Mouse (Mus musculus): ENCODE results near the gene Tppp3. TPM values are rescaled to one million over a fixed set of nuclear protein-coding genes. Genes with fewer than 3 reads are reported as not detected.

Tppp3 gene
- total RNA-seq (2014; rRNA removed), result 0.47 and 0.65 TPM in 2 replicates
- polyA plus RNA-seq (2012; rRNA removed), result 0.51 and 0.80 TPM in 2 replicates

DNA sequence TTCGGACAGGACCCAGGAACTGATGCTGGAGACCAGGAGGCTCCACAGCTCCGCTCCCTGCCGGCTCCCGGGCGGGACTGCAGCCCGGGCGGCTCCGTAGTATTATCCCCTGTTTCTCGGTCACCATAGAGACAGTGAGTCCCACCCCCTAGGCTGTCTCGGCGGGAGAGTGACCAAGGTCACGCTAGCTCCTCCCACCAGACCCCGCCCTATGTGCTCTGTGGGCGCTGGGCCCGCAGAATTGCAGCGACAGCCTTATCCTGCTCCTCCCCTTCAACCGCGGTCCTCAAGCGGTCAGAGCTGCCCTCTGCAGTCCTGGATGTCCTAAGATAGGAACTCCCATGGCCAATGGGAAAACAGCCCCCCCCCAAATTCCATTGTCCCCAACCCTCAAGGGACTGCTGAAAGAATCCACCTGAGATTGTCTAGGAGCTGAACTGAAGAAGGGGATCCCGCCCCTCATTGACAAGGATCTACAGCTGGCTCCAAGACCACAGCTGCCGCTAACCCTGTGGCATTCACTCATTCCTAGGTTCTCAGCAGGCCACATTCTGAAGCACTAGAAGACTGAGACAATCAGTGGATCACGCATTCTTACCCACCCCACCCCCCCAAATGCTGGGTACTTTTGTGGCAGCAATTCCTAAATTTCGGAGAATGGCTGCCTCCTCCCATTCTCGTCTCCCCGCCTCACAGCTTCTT, at the start of gene Tppp3:
TSS of gene Tppp3 (minus strand) at position 213 of the 702 bp plus-strand sequence.
- WGBS, result 10% methylated on average over 25 of the region's 25 CpGs
- no peaks in the 10 kb centered on the region for H3K36me3 ChIP-seq (ENCODE audit: control insufficient read depth, insufficient read depth, low read length)
- TF ChIP-seq CTCF (IDR thresholded peaks at IDR 0.05; ENCODE audit: low read depth, low read length), result peak; percentile 53
- no peak for TF ChIP-seq POLR2A (IDR thresholded peaks at IDR 0.05; ENCODE audit: extremely low read depth, insufficient read depth, low read length)
- H3K27me3 ChIP-seq (ENCODE audit: control insufficient read depth, insufficient read depth, low read length), result no peaks in the 10 kb centered on the region
- peaks cover 9% of the 10 kb centered on the region; the same call in 1 of the 2 replicates for H3K4me1 ChIP-seq (ENCODE audit: control insufficient read depth, insufficient read depth, low read length)
- H3K79me2 ChIP-seq (ENCODE audit: control insufficient read depth, insufficient read depth, low read length), result no peaks in the 10 kb centered on the region
- no peak within 1 kb of the TSS for H3K27ac ChIP-seq (replicated peaks; ENCODE audit: insufficient read depth, low read depth, low read length)
- no peak within 1 kb of the TSS for H3K4me3 ChIP-seq (ENCODE audit: insufficient read depth, low read depth, low read length)
- no peak within 1 kb of the TSS for H3K9ac ChIP-seq (ENCODE audit: low read depth, low read length)
- DNase-seq (ENCODE audit: extremely low read depth, low read depth, low spot score), result peak; percentile 77

DNA sequence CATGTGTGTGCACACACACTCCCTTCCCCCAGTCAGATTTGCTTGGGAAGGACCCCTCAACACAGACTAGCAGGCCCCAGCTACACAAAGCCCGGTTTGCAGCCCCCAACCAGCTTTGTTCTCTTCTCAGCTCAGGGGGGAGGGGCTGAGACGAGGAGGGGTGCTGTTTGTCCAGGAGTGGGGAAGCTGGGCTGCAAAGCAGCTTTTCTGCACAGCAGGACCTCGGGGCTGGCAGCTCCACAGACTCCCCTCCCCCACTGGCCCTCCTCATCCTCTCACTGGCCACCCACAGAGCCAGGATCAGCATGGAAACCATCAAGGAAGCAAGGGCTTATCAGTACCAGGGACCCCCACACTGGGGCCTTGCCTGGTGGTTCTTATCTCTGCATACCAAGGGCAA, 49.7 kb upstream of the Tppp3 start:
- DNase-seq (ENCODE audit: extremely low read depth, low read depth, low spot score), result no peak
- H3K36me3 ChIP-seq (ENCODE audit: control insufficient read depth, insufficient read depth, low read length), result peaks cover 10% of the 10 kb centered on the region; the same call in 1 of the 2 replicates
- no peak overlapping the region for H3K9ac ChIP-seq (ENCODE audit: low read depth, low read length)
- peaks cover 6% of the 10 kb centered on the region for H3K4me1 ChIP-seq (ENCODE audit: control insufficient read depth, insufficient read depth, low read length)
- H3K79me2 ChIP-seq (ENCODE audit: control insufficient read depth, insufficient read depth, low read length), result no peaks in the 10 kb centered on the region
- H3K4me3 ChIP-seq (ENCODE audit: insufficient read depth, low read depth, low read length), result no peak overlapping the region
- H3K27ac ChIP-seq (replicated peaks; ENCODE audit: insufficient read depth, low read depth, low read length), result no peak overlapping the region
- WGBS, result 32% methylated on average over 3 of the region's 3 CpGs
- no peaks in the 10 kb centered on the region for H3K27me3 ChIP-seq (ENCODE audit: control insufficient read depth, insufficient read depth, low read length)
- no peak for TF ChIP-seq POLR2A (IDR thresholded peaks at IDR 0.05; ENCODE audit: extremely low read depth, insufficient read depth, low read length)
- TF ChIP-seq CTCF (IDR thresholded peaks at IDR 0.05; ENCODE audit: low read depth, low read length), result no peak

- Histone ChIP-seq H3K27ac (replicated peaks; ENCODE audit: insufficient read depth, low read depth, low read length) (no peak overlapping the region), H3K36me3 (ENCODE audit: control insufficient read depth, insufficient read depth, low read length) (peaks cover 8% of the 10 kb centered on the region; the same call in 1 of the 2 replicates), H3K4me3 (ENCODE audit: insufficient read depth, low read depth, low read length) (no peak overlapping the region), H3K27me3 (ENCODE audit: control insufficient read depth, insufficient read depth, low read length) (no peaks in the 10 kb centered on the region), H3K4me1 (ENCODE audit: control insufficient read depth, insufficient read depth, low read length) (peaks cover 6% of the 10 kb centered on the region), H3K79me2 (ENCODE audit: control insufficient read depth, insufficient read depth, low read length) (no peaks in the 10 kb centered on the region), H3K9ac (ENCODE audit: low read depth, low read length) (no peak overlapping the region)
- 74% methylated on average over 5 of the region's 5 CpGs for WGBS
- no peak for DNase-seq (ENCODE audit: extremely low read depth, low read depth, low spot score)
- TF ChIP-seq CTCF (IDR thresholded peaks at IDR 0.05; ENCODE audit: low read depth, low read length) (no peak), POLR2A (IDR thresholded peaks at IDR 0.05; ENCODE audit: extremely low read depth, insufficient read depth, low read length) (no peak)
These were observed 49.2 kb upstream of the Tppp3 start for GRCm38 (mm10) chr8:105520521-105520920.

- Histone ChIP-seq H3K4me3 (ENCODE audit: insufficient read depth, low read depth, low read length) (no peak overlapping the region), H3K9ac (ENCODE audit: low read depth, low read length) (no peak overlapping the region), H3K79me2 (ENCODE audit: control insufficient read depth, insufficient read depth, low read length) (no peaks in the 10 kb centered on the region), H3K27ac (replicated peaks; ENCODE audit: insufficient read depth, low read depth, low read length) (no peak overlapping the region), H3K27me3 (ENCODE audit: control insufficient read depth, insufficient read depth, low read length) (no peaks in the 10 kb centered on the region), H3K4me1 (ENCODE audit: control insufficient read depth, insufficient read depth, low read length) (peaks cover 6% of the 10 kb centered on the region), H3K36me3 (ENCODE audit: control insufficient read depth, insufficient read depth, low read length) (peaks cover 6% of the 10 kb centered on the region; the same call in 1 of the 2 replicates)
- WGBS, result 24% methylated on average over 2 of the region's 2 CpGs
- DNase-seq (ENCODE audit: extremely low read depth, low read depth, low spot score), result no peak
- TF ChIP-seq CTCF (IDR thresholded peaks at IDR 0.05; ENCODE audit: low read depth, low read length) (no peak), POLR2A (IDR thresholded peaks at IDR 0.05; ENCODE audit: extremely low read depth, insufficient read depth, low read length) (no peak)
These were observed 48.3 kb upstream of the Tppp3 start for GRCm38 (mm10) chr8:105519591-105519990.

GRCm38 (mm10) chr8:105518436-105519313, 47.3 kb upstream of the Tppp3 start, which contains the start of gene Hsd11b2:
Gene Hsd11b2, plus strand, starts transcription at chr8:105518755.
- Histone ChIP-seq H3K36me3 (ENCODE audit: control insufficient read depth, insufficient read depth, low read length) (no peaks in the 10 kb centered on the region), H3K27ac (replicated peaks; ENCODE audit: insufficient read depth, low read depth, low read length) (no peak within 1 kb of the TSS), H3K27me3 (ENCODE audit: control insufficient read depth, insufficient read depth, low read length) (no peaks in the 10 kb centered on the region), H3K79me2 (ENCODE audit: control insufficient read depth, insufficient read depth, low read length) (no peaks in the 10 kb centered on the region), H3K9ac (ENCODE audit: low read depth, low read length) (peak within 1 kb of the TSS; percentile 48), H3K4me3 (ENCODE audit: insufficient read depth, low read depth, low read length) (peak within 1 kb of the TSS; percentile 52), H3K4me1 (ENCODE audit: control insufficient read depth, insufficient read depth, low read length) (peaks cover 6% of the 10 kb centered on the region)
- no peak for TF ChIP-seq CTCF (IDR thresholded peaks at IDR 0.05; ENCODE audit: low read depth, low read length)
- no peak for TF ChIP-seq POLR2A (IDR thresholded peaks at IDR 0.05; ENCODE audit: extremely low read depth, insufficient read depth, low read length)
- 2% methylated on average over 66 of the region's 68 CpGs for WGBS
- no peak for DNase-seq (ENCODE audit: extremely low read depth, low read depth, low spot score)

Data from liver, adult 2 months (tissue).